Mouse (Mus musculus) cerebellum, postnatal 10 days (tissue): ENCODE measurements at regions not wholly inside any gene's neighbourhood (a gene's known extent, or its start where the extent isn't known, plus 50 kb on each side); places are given as distances from the start of the nearest gene placed in this dataset.
A peak's percentile ranks its signal among the peaks of the same experiment; 100 is the strongest.
"Not testable (repeated sequence)": the region's sequence is repeated elsewhere in the genome, so short reads cannot be mapped to it uniquely, and the experiment has no call there.

Source experiments
- DNase-seq, 2 experiments: peaks; one replicate each; pipeline ENCODE4 v3.0.0; 2021; ENCODE audit warnings: mixed read lengths in 2 of 2

DNA sequence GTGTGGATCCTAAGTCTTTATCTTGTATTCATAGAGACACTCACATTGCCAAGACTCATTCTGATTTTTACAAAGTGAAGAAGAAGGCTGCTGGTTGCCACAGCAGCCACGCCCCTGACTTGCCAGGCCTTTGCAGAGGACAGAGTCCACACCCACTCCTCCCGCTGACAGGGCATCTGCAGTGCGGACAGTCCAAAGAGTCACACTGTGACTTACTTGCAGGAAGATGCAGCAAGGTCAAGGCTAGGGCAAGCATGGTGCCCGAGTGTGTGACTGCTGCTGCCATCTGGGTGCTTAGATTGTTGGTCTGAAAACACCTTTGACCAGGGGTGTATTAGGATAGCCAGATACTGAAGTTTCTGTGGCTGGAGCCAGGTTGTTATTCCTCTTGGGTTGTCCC, 252.1 kb downstream of the Fgf9 start:
- peak in 1 of 2 experiments; percentile 56 for DNase-seq

DNA sequence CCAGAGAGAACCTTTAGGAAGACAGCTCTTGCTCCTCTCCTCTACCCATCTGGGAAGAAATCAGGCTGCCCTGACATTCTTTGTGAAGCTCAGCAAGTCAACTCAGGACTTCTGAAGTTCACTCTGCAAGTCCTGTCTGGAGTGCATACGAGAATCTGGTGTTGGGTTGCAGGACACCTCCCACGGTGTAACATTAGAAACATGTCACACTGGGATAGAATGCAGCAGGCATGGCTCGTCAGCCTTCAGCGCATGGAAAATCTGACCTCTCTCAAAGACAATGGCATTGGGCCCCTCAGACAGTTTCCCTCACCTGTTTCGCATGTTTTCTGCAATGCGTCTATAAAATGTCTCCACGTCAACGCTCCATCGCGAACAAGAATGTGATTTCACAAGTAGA, 251.5 kb downstream of the Fgf9 start:
- DNase-seq: no peak

DNA sequence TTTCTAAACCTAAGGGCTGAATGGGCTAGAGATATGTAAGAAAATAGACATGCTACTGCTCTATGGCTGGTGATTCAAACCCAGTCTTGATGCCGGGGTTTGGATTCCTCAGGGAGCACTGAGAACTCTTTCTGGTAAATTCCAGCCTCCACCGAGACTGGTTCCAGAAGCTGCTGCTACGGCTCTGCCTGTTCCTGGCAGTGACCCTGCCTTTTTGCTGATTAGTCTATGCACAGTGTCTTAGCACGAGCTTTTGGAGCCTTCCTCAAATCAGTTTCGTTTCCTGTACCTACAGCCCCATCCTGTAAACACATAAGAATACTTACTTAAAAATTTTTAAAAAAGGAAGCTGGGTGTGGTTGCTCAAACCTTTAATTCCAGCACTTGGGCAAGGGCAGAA, 250.9 kb downstream of the Fgf9 start:
- DNase-seq: no peak

DNA sequence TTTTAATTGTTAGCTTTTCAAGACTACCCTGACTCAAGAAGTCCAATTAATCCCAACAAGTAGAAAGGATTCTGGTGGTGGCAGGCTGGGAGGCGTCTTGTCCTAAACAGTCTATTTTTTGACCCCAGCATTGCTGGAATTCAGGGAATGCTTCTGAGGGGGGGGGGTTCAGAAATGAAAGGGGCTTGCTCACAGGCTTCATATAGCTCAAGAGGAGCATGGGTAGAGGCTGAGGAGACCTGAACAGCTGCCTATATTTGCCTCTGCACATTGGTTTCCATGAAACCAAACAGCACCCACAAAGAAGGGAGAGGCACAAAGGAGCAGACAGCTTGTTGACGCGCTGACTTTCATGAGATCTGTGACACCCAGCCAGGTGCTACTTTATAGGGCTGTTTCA, 247.3 kb downstream of the Fgf9 start:
- DNase-seq: no peak

DNA sequence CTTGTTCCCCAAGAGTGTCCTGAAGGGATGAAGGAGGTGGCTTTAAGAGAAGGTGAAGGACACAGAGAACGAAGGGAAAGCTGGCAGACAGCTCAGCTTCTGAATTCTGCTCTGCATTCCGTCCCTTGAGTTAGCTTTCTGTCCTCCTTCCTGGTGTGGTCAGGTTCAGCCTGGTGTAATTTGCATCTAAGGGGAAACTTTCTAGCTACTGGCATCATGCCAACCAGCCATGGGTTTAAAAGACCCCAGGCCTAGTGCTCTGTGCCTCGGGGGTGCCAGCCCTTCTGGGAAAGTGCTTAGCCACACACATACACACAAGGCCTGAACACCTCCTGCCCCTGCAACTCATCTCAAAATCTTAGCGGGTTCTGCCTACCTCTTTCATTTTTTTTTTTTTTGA, 246.9 kb downstream of the Fgf9 start:
- DNase-seq: no peak

DNA sequence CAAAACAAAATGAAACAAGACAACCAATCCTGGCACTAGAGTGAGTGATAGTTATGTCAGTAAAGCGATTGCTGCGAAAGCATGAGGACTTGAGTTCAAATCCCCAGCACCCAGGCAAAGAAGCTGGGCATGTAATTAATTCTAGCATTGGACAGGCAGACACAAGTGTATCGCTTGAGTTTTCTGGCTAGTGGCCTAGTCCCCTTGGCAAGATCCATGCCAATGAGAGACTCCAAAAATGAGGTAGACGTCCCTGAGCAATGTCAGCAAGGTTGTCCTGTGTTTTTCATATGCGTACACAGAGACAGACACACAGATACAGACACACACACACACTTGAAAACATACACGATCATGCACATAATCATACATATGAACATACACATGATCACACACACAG, 237.3 kb downstream of the Fgf9 start:
- peak; percentile 25 to 35 for DNase-seq

DNA sequence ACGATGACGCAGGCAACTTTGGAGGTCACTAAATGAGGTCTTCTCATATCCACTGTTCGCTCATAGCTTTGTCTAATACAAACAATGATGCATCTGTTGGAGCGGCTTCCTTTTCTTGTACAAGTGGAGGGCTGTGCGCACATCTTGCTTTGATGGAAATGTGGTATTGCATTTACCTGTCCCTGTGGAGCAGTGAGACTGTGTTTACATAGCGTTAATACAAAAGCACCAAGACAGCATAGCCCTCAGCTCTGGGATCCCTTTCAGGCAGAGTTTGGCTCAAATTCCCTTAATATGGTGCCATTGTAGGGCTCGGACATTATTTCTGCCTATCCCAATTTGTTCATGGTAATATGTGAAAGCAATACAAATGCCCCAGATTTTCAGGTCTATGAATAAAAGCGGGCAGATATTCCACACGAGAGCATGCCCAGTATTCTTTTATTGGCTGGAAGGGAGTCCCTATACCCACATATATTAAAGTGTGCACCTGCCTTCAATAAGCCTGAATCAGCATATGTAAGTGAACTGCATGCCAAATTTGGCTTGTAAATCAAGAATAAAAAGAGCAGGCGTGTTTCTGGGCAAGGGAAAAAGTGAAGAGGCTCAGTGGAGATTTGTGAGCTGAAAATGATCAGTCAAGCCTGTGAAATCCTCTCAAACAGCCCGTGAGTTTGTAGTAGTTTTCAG, 236.6 kb downstream of the Fgf9 start:
- no peak for DNase-seq

DNA sequence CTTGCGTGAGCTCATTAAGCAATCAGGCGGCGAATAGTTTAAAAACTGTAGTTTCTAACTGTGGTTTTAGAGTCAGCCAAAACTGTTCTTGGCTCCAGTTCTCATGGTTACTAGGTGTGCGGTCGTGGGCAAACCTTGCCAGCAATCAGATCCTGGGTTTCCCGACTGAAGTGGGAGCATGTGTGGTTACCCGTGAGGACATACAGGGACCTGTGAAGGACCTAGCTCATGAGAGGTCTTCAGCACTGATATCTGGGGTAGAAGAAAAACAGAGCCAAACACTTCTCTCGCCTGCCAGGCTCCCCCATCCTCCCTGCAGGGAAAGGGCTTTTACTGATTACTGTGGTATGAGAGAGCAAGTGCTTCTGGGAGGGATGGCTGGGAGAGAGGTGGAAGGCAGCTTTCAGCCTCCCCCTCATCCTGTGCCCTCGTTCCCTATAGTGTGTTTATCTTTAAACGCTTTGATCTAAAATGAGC, 230.1 kb downstream of the Fgf9 start:
- DNase-seq: peak in 1 of 2 experiments; percentile 9

DNA sequence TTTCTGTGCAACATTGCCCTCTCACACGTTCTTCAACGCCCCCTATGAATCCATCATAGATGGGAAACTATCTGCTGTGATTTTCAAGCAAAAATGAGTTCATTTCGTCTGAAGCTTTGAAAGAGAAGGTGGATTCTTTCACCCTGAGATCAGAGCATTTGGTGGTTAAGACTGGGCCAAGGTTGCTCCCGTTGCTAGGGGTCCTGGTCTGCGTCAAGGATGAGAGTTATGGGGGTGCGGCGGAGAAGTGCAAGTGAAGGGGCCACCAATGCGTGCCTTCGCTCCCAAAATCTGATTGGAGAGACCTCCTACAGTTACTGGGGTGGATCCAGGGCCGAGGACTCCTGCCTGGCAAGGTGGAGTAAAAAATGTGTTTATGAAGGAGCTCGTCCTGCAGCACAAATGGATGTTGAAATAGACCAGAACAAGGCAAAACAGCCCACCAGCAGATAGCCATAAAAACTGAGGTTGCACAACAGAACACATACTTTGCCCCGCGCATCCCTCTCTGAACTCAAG, 215.7 kb downstream of the Fgf9 start:
- no peak for DNase-seq

DNA sequence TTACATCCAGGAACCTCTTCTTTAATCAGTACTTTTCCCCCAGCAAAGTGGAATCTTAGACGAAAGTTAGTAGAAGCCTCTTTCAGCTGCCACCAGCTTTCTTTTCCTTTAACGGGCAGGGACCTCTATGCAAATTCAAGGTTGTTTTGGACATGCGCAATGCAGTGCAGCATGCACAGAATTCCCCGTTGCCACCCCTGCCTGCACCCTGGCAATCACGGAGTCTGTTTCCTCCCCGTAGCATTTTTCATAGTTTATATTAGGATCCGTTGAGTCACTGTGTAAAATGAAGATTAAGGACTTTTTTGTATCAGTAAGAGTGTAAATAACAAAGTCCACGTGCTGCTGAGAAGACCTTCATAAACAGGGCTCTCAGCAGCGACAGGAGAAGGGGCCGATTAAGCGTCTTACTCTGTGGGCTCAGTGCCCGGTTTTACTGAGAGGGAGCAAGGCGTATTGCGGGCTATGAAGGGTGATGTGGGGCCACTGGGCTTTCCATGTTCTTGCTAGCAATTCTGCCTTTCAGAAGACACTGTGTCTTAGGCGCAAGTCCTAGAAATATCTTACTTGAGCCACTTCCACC, 212.5 kb downstream of the Fgf9 start:
- DNase-seq: peak; percentile 47 to 65

DNA sequence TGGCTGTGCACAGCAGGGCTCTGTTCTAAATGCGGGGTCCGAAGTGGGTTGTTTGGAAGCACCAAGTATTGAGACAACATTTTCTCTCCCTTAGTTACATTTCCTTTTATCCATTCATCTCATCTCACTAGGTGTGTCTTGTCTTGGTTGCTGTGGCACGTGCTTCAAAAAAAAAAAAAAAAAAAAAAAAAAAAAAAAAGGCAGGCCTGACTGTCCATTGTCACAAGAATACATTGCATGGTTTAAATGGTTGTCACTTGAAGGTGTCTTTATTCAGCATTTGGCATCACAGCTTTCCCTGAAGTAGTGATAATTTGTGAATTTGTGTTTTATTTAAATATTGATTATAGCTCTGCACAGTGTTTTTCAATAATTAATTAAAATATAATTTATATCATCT, 211.9 kb downstream of the Fgf9 start:
- no peak for DNase-seq

DNA sequence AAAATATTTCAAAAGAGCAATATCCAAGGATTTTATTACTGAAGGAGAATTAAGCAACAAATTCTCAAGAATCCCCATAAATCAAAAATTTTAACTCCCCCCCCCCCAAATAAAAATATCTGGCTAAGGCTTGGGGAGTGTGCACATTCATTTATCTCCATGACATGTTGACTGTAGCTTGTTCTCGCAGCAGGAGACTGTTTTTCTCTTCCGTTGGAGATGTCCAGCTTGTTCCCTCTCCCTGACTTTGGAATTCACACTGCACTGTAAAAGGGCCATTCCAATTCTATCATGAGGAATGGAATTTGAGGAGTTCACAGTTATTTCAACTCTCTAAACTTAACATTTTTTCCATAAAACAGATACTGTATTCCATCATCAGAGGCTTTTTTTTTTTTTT, 204.1 kb downstream of the Fgf9 start:
- DNase-seq: not testable (repeated sequence)

DNA sequence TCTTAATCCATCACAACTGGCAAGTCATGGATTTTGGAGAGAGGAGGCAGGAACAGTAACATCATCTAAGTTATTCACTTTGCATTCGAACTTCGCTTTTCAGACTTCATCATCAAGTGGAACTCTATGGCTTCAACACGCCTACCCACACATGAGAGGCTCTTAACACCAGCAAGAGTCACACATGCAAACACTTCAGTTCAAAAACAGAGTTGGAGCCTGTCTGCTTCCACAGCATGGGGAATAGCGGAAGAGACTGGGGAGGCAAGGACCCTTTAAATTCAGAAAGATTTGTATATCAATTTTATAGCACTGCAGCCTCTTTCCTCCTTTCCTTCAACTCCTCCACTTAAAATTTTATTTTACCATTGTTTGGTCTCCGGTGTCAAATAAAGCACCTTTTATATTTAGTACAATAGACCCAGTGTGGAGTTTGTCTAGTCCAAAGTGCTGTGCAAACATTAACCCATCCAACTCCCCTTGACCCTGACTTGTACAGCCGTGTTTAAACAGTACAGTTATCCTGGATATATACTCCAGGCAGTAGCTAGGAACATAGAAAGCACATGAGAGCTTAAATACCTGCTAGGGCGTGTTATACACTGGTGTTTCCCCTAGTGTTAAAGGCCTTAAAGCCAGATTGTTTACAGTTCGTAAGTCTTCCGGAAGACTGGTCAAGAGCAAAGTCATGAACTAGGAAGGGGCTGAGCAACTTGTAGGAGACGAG, 203.5 kb downstream of the Fgf9 start:
- no peak for DNase-seq

DNA sequence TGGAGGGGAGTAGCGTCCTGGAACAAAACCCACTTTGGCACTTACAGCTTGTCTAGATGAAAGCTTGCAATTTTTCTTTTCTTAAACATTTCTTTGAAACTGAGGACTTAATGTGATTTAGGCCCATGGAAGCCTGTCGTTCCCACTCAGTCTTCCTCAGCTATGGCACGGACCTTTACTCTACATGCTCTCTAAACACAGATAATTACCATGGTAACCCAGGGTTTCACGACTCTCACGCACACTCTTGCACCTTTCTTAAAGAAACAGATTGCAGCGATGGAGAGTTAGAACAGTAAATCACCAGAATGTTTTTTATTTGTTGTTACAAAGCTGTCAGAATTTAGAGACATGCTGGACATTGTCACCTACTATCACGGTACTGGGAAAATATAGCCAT, 195.0 kb downstream of the Fgf9 start:
- DNase-seq: no peak

DNA sequence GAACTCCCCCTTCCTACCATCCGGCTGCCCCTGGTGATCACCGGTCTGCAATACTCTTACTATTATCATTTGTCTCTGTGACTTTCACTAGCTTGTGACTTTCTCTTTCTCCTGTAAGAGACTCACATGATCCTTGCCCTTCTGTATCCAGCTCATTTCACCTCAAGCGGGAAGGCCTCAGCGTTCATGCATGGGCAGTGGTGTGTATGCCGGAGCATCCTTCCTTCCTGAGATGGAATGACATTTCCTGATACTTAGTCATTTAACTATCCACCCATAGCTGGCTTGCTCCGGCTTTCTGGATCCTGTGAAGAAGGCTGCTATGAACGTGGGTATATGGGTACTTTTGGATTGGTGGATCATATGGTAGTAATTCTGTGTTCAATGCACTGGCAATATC, 194.1 kb downstream of the Fgf9 start:
- DNase-seq: no peak

DNA sequence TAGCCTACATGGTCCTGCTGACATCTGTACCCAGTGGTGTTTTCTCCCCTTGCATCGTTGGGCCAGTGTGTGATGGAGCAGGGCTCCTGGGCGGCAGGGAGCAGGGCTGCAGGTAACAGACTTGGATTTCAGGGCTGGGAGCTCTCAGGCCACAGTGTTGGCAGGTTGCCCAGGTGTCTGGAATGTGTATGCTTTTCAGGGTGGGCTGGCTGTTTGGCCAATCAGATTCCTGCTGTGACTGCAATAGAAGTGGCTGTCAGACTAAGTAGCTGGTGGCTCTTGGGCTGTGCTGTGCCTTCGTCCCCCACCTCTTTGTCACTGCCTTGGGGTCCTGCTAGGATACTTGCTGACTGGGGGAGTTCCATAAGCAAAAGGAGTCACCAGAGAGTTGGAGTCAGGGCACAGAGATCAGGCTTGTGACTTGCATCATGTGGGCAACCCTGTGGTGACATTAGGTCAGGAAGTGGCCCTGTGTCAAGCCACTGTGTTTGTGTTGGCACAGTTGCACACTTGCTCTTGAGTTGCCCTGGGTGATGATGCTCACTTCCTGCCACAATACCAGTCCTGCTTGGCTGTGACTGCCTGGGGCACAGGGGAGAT, 183.1 kb downstream of the Fgf9 start:
- peak; percentile 74 to 83 for DNase-seq

DNA sequence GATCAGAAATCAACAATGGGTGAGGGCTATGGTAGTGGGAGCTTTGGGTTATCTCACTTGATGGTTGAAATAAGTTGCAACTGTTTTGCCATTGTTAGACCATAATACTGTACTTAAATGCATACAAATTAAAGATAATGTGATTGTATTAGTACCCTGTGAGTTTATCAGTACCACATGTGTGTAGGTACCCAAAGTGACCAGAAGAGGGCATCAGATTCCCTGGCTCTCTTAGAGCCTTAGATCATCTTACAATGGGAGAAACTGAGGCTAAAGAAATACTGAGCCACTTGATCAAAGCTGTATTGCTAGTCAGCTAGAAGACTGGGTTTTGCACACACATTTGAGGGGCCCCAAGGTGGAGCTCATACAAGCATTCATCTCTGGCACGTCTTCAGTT, 155.5 kb downstream of the Fgf9 start:
- peak in 1 of 2 experiments; percentile 7 for DNase-seq

DNA sequence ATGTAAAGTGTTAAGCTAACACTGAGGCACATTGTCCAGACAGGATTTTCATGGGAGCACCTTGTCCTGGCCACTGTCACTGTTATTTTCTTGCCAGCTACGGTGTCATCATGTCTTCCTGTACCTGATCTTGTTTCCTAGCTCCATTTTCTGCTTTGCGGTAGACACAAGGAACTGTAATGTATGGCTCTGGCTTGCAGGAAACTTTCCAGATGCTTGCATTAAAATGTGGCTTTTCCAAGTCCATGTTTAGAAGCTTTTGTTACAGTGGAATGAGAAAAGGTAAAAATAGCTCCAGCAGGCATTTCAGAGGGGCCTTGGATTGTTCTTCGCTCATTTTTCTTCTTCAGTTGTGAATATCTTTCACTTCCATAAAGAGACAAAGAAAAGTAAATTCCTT, 154.1 kb downstream of the Fgf9 start:
- DNase-seq: no peak

DNA sequence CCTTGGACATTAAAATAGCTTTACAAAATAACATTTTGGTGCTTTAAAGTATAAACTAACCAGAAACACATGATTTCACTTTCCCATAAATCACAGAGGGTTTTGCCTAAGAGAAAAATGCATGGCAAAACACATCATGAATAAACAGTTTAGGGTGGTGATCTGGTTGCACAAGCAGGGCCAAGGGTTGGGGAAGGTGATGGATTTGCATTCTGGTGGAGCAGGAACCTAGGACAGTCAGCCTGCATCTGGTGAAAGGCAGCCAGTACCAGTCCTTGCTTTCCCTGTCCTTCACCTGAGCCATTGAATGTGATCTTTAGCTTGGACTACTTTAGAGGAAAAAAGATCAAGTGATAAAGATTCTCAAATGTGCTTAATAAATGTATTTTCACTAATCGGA, 138.1 kb downstream of the Fgf9 start:
- no peak for DNase-seq

DNA sequence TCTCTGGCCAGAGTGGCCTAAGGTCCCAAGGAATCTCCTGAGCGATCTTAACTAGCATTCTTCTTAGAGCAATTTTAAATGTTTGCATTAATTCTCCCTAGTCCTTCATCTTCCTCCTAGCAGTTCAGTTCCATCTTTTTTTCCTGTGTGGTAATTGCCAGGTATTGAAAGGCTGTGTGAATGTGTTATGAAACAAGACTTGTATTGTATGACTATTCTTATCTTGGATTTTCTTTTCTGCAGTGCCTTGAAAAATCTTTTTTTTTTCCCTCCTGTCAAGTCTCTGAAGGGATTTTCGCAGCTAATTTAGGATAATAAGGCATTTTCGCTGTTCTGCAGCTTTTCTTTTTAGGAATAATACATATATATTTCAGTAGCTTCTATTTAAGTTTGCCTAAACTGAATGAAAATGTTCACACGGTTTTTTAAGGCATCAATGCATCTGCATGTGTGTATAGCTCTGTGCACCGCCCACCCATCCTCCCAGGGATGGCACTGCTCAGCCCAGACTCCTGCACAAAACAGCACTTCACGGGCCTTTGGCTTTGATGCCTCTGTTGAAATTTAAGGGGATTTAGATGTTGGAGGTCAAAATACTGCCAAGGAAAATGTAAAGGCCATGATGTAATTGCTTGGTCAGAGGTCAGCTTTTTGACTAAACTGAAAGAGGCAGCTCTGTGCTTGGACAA, 132.4 kb downstream of the Fgf9 start:
- DNase-seq: no peak

DNA sequence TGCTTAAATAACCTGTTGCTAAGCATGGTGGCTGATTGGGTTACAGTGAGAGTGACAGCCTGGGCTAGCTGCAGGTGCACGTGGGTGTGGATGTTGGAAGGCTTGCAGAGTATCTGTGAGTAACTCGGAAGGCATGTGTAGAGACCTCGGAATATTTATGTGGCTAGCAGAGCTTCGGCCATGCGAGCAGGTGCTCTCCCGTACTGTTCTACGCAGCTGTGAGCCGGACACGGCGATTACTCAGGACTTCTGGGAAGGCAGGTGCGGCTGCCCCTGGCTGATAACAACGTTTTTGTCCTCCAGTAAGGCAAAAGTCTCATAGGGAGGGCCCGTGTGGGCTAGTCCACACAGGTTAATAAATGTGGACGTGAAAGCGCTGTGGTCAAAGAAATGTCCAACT, 119.6 kb downstream of the Fgf9 start:
- DNase-seq: no peak

DNA sequence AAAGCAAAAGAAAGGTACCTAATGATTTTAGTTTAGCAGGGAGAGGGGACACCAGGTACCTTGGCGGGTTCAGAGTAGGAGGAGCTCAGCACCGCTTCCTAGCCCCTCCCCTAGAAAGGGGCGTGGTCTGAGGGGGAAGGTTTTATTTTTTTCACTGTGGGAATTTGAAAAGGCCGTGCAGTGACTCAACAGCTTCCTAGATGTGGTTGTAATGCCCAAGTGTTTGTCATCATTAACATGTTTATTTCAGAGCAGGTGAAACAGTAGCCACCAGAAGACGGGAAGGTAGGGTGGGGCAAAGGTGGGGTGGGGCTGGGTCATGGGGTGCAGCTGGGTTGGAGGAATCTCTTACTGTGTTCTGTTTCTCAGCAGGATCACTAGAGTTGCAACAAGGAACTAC, 112.5 kb downstream of the Fgf9 start:
- no peak for DNase-seq

DNA sequence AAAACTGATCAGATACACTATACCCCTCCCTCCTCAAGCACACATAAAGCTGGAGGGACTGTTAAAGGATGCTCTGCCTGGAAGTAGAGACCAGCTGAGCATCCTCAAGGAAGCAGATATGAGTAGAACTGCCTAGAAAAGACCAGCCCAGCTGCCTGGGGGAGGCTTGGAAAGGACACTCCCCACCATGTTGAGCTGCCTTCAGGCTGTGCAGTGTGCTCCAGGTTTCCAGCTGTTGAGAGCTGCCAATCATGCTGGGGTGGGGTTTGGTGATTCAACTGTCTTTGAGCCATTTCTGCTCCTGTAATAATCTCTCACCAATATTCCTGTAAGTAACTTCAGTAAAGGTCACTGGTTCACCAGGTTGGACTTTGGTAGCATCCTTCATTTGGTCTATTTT, 110.4 kb downstream of the Fgf9 start:
- DNase-seq: no peak
